Mouse (Mus musculus): Measurements from ENCODE around the gene Fut2. TPM values are rescaled to one million over a fixed set of nuclear protein-coding genes. Genes with fewer than 3 reads are reported as not detected.

Fut2 gene
- total and polyA plus RNA-seq, 3 experiments: not detected

- Histone ChIP-seq H3K4me1 (ENCODE audit: control insufficient read depth in 1 of 2, insufficient read depth in 2 of 2) (peaks cover 0 to 55% of the 10 kb centered on the region in 2 experiments; a peak in 2 of 4 replicates), H3K27me3 (replicated peaks) (no peaks in the 10 kb centered on the region), H3K4me2 (ENCODE audit: insufficient read depth, low read depth, poor library complexity, severe bottlenecking) (peak overlapping the region; percentile 99), H3K36me3 (replicated peaks in 1 of 2; ENCODE audit: control insufficient read depth in 1 of 2, insufficient read depth in 1 of 2, low read length in 1 of 2) (peaks cover 7 to 21% of the 10 kb centered on the region in 2 experiments), H3K9me3 (replicated peaks; ENCODE audit: low read length) (no peaks in the 10 kb centered on the region), H3K27ac (ENCODE audit: insufficient read depth, low read depth) (peak overlapping the region; percentile 31; the same call in 1 of the 2 replicates), H3K4me3 (replicated peaks in 1 of 3; ENCODE audit: low read depth in 2 of 3, low read length in 2 of 3, poor library complexity in 1 of 3) (peak overlapping the region; percentile 65 to 77 (median 73)), H3K79me2 (replicated peaks; ENCODE audit: control insufficient read depth, extremely low read depth, insufficient read depth, poor library complexity, severe bottlenecking) (no peaks in the 10 kb centered on the region), H3K9ac (ENCODE audit: insufficient read depth, low read depth) (peak overlapping the region; percentile 74)
- DNase-seq (ENCODE audit: extremely low read depth): no peak
- peak; percentile 53; the same call in 1 of the 2 replicates for TF ChIP-seq BHLHE40 (IDR thresholded peaks at IDR 0.05; ENCODE audit: low read depth, low read length)
- peak; percentile 20; the same call in 1 of the 2 replicates for TF ChIP-seq MXI1 (IDR thresholded peaks at IDR 0.05; ENCODE audit: low read depth, low read length)
- TF ChIP-seq MAX (IDR thresholded peaks at IDR 0.05; ENCODE audit: low read length): no peak
- TF ChIP-seq HCFC1 (IDR thresholded peaks at IDR 0.05; ENCODE audit: low read depth, low read length): 0 out of 2 replicates have a peak, but pooled peaks have one; percentile 9
- in situ Hi-C loops (cut with MboI; ENCODE audit: low pct_ligation_motif_present, low pct_unique_long_range_greater_than_20kb, low sequenced_read_pairs) (no loop called here), dilution Hi-C loops (cut with MboI; ENCODE audit: extremely low pct_ligation_motif_present, extremely low pct_unique_long_range_greater_than_20kb, low sequenced_read_pairs) (no loop called here)
These were observed 39.7 kb upstream of the Fut2 start for GRCm38 (mm10) chr7:45705873-45706281.

DNA sequence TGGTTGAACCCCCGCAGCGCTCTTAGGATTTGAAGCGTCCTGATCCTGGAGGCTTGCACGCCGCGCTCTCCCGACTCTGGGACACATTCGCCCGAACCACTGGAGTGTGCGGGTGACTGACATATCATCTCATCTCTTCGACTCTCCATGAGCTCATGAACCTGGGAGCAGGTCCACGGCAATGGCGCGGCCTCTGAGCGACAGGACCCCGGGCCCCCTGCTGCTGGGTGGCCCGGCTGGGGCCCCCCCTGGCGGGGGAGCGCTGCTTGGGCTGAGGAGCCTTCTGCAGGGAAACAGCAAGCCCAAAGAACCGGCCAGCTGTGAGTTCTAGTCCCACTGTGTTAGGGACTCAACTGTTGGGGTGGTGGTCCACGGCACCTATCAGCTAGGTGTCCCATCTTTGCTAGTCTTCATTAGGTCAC is 39.3 kb upstream of the Fut2 start:
- in situ Hi-C loops (cut with MboI; ENCODE audit: low pct_ligation_motif_present, low pct_unique_long_range_greater_than_20kb, low sequenced_read_pairs) (no loop called here), dilution Hi-C loops (cut with MboI; ENCODE audit: extremely low pct_ligation_motif_present, extremely low pct_unique_long_range_greater_than_20kb, low sequenced_read_pairs) (no loop called here)
- peaks cover 2 to 60% of the 10 kb centered on the region in 2 experiments; a peak in 3 of 4 replicates for H3K4me1 ChIP-seq (ENCODE audit: control insufficient read depth in 1 of 2, insufficient read depth in 2 of 2)
- no peaks in the 10 kb centered on the region for H3K27me3 ChIP-seq (replicated peaks)
- H3K4me2 ChIP-seq (ENCODE audit: insufficient read depth, low read depth, poor library complexity, severe bottlenecking): peak overlapping the region; percentile 99
- H3K4me3 ChIP-seq (replicated peaks in 1 of 3; ENCODE audit: low read depth in 2 of 3, low read length in 2 of 3, poor library complexity in 1 of 3): peak overlapping the region; percentile 65 to 77 (median 73)
- DNase-seq (ENCODE audit: extremely low read depth): no peak
- H3K9ac ChIP-seq (ENCODE audit: insufficient read depth, low read depth): peak overlapping the region; percentile 74
- peak; percentile 4; the same call in 1 of the 2 replicates for TF ChIP-seq MXI1 (IDR thresholded peaks at IDR 0.05; ENCODE audit: low read depth, low read length)
- TF ChIP-seq CTCF (conservative IDR thresholded peaks at IDR 0.05 in 1 of 2, IDR thresholded peaks at IDR 0.05 in 1 of 2; ENCODE audit: low read depth in 2 of 2, low read length in 2 of 2): no peak
- H3K36me3 ChIP-seq (replicated peaks in 1 of 2; ENCODE audit: control insufficient read depth in 1 of 2, insufficient read depth in 1 of 2, low read length in 1 of 2): peaks cover 3 to 17% of the 10 kb centered on the region in 2 experiments
- peak overlapping the region; percentile 31; the same call in 1 of the 2 replicates for H3K27ac ChIP-seq (ENCODE audit: insufficient read depth, low read depth)
- H3K9me3 ChIP-seq (replicated peaks; ENCODE audit: low read length): no peaks in the 10 kb centered on the region
- no peaks in the 10 kb centered on the region for H3K79me2 ChIP-seq (replicated peaks; ENCODE audit: control insufficient read depth, extremely low read depth, insufficient read depth, poor library complexity, severe bottlenecking)

- Histone ChIP-seq H3K36me3 (replicated peaks in 1 of 2; ENCODE audit: control insufficient read depth in 1 of 2, insufficient read depth in 1 of 2, low read length in 1 of 2) (peaks cover 0 to 12% of the 10 kb centered on the region in 2 experiments), H3K27ac (ENCODE audit: insufficient read depth, low read depth) (peak within 1 kb of the TSS; percentile 66), H3K4me1 (ENCODE audit: control insufficient read depth in 1 of 2, insufficient read depth in 2 of 2) (peaks cover 3 to 64% of the 10 kb centered on the region in 2 experiments; a peak in 3 of 4 replicates), H3K4me3 (replicated peaks in 1 of 3; ENCODE audit: low read depth in 2 of 3, low read length in 2 of 3, poor library complexity in 1 of 3) (peak within 1 kb of the TSS; percentile 65 to 77 (median 73)), H3K27me3 (replicated peaks) (no peaks in the 10 kb centered on the region), H3K4me2 (ENCODE audit: insufficient read depth, low read depth, poor library complexity, severe bottlenecking) (peak within 1 kb of the TSS; percentile 99), H3K9ac (ENCODE audit: insufficient read depth, low read depth) (peak within 1 kb of the TSS; percentile 74), H3K79me2 (replicated peaks; ENCODE audit: control insufficient read depth, extremely low read depth, insufficient read depth, poor library complexity, severe bottlenecking) (no peaks in the 10 kb centered on the region), H3K9me3 (replicated peaks; ENCODE audit: low read length) (no peaks in the 10 kb centered on the region)
- DNase-seq (ENCODE audit: extremely low read depth): peak; percentile 100
- dilution Hi-C loops (cut with MboI; ENCODE audit: extremely low pct_ligation_motif_present, extremely low pct_unique_long_range_greater_than_20kb, low sequenced_read_pairs) (no loop called here), in situ Hi-C loops (cut with MboI; ENCODE audit: low pct_ligation_motif_present, low pct_unique_long_range_greater_than_20kb, low sequenced_read_pairs) (no loop called here)
- TF ChIP-seq HCFC1 (IDR thresholded peaks at IDR 0.05; ENCODE audit: low read depth, low read length) (peak; percentile 75), POLR2AphosphoS2 (IDR thresholded peaks at IDR 0.05; ENCODE audit: low read depth, low read length) (no peak), TCF12 (IDR thresholded peaks at IDR 0.05; ENCODE audit: low read depth, low read length) (0 out of 2 replicates have a peak, but pooled peaks have one; percentile 15), JUN (IDR thresholded peaks at IDR 0.05; ENCODE audit: insufficient read depth, low read depth, low read length) (no peak), ZMIZ1 (IDR thresholded peaks at IDR 0.05; ENCODE audit: low read depth, low read length) (no peak), MAX (IDR thresholded peaks at IDR 0.05; ENCODE audit: low read length) (peak; percentile 98), USF1 (IDR thresholded peaks at IDR 0.05; ENCODE audit: low read depth, low read length) (peak; percentile 76), ELF1 (IDR thresholded peaks at IDR 0.05; ENCODE audit: low read depth, low read length) (peak; percentile 58), MYC (IDR thresholded peaks at IDR 0.05; ENCODE audit: low read depth, low read length) (peak; percentile 99), NELFE (IDR thresholded peaks at IDR 0.05; ENCODE audit: low read depth, low read length) (no peak), IRF4 (IDR thresholded peaks at IDR 0.05; ENCODE audit: low read depth, low read length) (no peak), BHLHE40 (IDR thresholded peaks at IDR 0.05; ENCODE audit: low read depth, low read length) (peak; percentile 90), NRF1 (IDR thresholded peaks at IDR 0.05; ENCODE audit: low read depth, low read length) (peak; percentile 31; the same call in 1 of the 2 replicates), ZNF384 (IDR thresholded peaks at IDR 0.05; ENCODE audit: low read depth, low read length) (peak; percentile 88), EP300 (IDR thresholded peaks at IDR 0.05; ENCODE audit: low read length) (no peak), CHD2 (IDR thresholded peaks at IDR 0.05; ENCODE audit: low read length) (peak; percentile 82), ETS1 (conservative IDR thresholded peaks at IDR 0.05; ENCODE audit: low read depth, low read length) (peak; percentile 3; the same call in 1 of the 2 replicates), MAZ (IDR thresholded peaks at IDR 0.05; ENCODE audit: low read depth, low read length) (peak; percentile 98), E2F4 (IDR thresholded peaks at IDR 0.05; ENCODE audit: insufficient replicate concordance, low read depth, low read length) (0 out of 2 replicates have a peak, but pooled peaks have one; percentile 5), MXI1 (IDR thresholded peaks at IDR 0.05; ENCODE audit: low read depth, low read length) (peak; percentile 87), SIN3A (IDR thresholded peaks at IDR 0.05; ENCODE audit: low read length) (peak; percentile 78; the same call in 1 of the 2 replicates)
These were observed 38.7 kb upstream of the Fut2 start, which contains the start of gene Dbp for GRCm38 (mm10) chr7:45704730-45705442. Gene Dbp (plus strand): TSS chr7:45705088.
